Mouse (Mus musculus) embryo, embryonic 9.5 days (tissue): ENCODE data around the gene Prickle3.
"Not testable (repeated sequence)": the region's sequence is repeated elsewhere in the genome, so short reads cannot be mapped to it uniquely, and the experiment has no call there.

Experiments
- DNase-seq: peaks from one replicate; pipeline ENCODE4 v3.0.0-alpha.2; 2017; ENCODE audit errors: extremely low spot score

Prickle3 gene

GRCm38 (mm10) chrX:7670921-7671623, 14.0 kb downstream of the Prickle3 start, which contains the start of gene Plp2:
Gene Plp2 (minus strand): TSS chrX:7671390.
- peak; percentile 28 for DNase-seq

DNA sequence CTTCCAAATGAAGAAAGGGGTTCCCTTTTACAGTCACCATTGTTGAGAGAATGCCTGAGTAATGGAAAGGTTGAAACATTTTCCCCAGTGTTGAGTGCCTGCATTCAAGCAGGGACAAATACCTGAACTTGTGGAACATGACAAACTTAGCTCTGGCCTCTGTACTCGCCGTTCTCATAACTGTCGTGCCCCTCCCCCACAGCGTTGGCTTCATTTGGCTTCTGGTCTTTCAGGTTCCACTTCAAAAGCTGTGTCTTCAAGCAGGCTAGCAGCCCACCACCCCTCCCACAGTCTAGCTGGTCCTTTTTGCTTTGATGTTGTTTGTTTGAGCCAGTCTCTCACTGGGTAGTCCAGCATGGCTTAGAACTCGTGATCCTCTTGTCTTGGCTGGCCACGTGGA, 15.7 kb downstream of the Prickle3 start:
- no peak for DNase-seq

GRCm38 (mm10) chrX:7673578-7674281, 16.7 kb downstream of the Prickle3 start:
- no peak for DNase-seq

DNA sequence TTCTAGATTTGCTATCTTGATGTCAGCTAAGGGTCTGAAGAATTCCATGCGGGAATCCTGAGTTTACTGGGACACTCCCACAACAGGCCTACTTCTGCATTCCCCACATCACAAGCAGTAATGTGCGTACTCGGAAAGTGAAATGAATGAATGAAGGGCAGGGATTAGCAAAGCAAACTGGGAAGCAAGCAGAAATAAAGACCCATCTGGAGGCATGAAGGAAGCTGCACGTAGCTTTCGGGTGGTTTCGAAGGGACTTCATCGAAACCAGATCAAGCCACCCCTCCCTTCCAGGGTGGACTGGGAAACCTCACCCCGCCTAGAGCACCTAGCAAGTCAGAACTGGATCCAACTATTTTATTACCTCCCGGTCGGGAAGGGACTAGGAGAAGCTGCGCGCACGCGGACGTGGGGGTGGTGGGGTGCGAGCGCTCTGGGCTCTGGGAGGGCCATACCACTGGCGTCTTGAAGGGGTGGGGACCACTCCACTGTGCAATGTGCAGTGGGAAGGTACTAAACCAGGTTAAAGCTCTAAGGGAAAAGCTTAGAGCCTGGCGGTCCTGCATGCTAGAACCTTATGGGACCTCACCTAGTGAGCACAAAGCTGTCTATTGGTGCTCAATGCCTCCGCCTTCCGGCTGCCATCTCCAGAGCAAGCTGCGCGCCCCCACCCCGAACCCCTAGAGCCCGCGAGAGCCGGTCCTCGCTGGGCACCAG, 17.4 kb downstream of the Prickle3 start:
- peak; percentile 22 for DNase-seq

- no peak for DNase-seq
Measured at GRCm38 (mm10) chrX:7675001-7675380, 17.9 kb downstream of the Prickle3 start.

DNA sequence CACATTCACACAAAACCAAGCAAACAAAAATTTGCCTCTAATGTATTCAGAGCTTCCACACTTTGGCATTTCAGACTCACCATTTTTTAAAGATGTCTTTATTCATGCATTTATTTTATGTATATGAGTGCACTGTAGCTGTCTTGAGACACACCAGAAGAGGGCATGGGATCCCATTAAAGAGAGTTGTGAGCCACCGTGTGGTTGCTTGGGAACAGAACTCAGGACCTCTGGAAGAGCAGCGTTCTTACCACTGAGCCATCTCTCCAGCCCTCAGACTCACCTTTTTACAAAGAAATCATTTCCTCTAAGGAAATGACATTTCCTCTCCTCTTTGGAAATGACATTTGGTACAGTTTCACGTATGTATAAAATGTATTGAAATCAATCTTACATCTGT, 21.9 kb downstream of the Prickle3 start:
- no peak for DNase-seq

DNA sequence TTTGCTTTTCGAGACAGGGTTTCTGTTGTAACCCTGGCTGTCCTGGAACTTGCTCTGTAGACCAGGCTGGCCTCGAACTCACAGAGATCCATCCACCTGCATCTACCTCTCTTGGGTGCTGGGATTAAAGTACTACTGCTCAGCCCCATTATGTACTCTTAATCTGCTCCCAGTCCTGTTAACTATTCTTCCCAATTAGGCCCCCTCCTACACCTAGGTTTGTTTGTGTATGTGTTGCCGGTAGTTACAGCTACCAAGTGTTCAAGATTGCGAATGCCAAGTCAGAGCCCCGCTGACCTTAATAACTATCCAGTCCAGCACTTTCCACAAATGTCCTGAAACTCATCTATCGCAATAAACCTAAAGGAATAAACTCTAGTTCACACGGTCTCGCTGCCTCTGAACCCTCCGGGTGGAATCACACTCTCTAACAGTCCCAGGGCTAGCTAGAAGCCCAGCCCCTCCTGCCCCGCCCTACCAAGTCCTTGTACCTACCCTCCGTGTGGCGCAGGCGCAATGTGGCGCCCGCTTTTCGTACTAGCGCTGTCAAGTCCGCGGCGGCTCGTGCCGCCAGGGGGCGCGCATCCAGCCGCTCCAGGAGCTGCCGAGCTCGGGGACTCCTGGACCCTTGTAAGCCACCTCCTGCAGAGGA, 22.5 kb downstream of the Prickle3 start:
- peak; percentile 87 for DNase-seq

- no peak for DNase-seq
Measured at GRCm38 (mm10) chrX:7680057-7680412, 23.0 kb downstream of the Prickle3 start.

GRCm38 (mm10) chrX:7680864-7681263, 23.8 kb downstream of the Prickle3 start, which contains the start of gene Magix:
Gene Magix (minus strand): TSS chrX:7681251.
- DNase-seq: no peak

- DNase-seq: no peak
Measured at GRCm38 (mm10) chrX:7688321-7688720, 31.3 kb downstream of the Prickle3 start.

GRCm38 (mm10) chrX:7690486-7690885, 33.4 kb downstream of the Prickle3 start:
- no peak for DNase-seq

- no peak for DNase-seq
Measured at GRCm38 (mm10) chrX:7692862-7693261, 35.8 kb downstream of the Prickle3 start.

- DNase-seq: no peak
Measured at GRCm38 (mm10) chrX:7696520-7696919, 39.5 kb downstream of the Prickle3 start.

- DNase-seq: peak; percentile 74
Measured at GRCm38 (mm10) chrX:7696954-7697381, 39.9 kb downstream of the Prickle3 start, which contains the start of gene Gpkow. Gene Gpkow (plus strand): TSS chrX:7697131.

DNA sequence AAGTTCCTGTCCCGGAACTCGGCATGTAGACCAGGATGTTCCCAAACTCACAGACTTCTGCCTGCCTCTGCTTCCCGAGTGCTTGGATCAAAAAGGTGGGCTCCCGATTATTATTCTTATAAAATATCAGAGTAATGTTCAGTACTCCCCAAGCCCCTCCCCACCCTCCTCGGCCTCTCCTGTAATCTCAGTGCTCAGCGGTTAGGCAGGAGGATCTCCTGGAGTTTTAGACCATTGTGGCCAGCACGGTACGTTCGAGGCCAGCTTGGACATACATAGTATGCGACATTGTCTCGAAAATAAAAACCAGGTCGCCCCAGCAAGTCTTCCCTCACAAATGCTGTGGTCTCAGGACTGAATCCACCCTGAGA, 56.7 kb downstream of the Prickle3 start:
- not testable (repeated sequence) for DNase-seq

DNA sequence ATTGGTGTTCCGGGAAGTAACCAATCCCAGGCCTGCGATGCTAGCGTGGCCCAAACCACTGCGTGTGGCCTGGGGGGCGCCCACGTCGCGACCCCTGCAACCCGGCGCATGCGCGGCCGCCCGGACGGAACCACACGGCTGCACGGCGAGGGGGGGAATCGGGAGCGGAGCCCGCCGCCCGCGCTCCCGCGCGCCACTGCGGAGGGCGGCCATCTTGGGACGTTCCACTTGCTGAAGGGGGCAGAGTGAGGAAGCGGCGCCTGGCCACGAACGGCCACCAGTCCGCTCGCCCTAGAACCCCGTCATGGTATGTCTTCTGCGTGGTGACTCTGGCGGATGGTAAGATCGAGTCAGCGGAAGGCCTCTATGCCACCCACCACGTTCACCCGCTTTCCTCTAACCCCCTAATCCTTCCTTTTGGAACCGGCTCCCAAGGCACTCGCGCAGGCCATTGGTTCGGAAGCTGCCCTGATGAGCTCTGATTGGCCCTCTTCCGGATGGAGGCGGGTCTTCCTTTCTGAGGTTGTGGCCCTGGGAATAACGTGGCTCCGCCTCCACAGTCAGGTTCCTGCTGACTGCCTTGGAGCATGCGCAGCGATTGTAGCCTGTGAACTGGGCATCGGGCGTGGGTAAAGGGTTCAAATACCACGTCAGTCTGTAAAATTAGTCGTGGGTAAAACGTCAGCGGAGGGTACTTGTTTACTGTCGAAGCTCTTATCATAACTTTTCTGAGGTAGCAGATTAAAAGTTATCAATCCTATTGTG, 57.3 kb downstream of the Prickle3 start, which contains the start of gene Wdr45:
TSS of gene Wdr45 (plus strand) at position 199 of the 765 bp plus-strand sequence.
- DNase-seq: peak; percentile 87

DNA sequence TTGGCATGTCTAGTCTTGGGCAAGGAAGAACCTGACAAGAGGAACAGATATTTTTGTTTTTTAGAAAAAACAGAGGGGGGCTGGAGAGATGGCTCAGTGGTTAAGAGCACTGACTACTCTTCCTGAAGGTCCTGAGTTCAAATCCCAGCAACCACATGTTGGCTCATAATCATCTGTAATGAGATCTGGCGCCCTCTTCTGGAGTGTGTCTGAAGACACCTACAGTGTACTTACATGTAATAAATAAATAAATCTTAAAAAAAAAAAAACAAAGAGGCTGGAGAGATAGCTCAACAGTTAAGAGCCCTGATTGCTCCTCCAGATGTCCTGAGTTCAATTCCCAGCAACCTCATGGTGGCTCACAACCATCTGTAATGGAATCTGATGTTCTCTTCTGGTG, 59.0 kb downstream of the Prickle3 start:
- not testable (repeated sequence) for DNase-seq
